Mouse (Mus musculus) cerebellum, adult 2 months (tissue): ENCODE measurements around the gene Rpl7a.

Source experiments
- CTCF ChIP-seq: fragments of 200-500 bp; IDR thresholded peaks from 2 replicates; pipeline ENCODE4 v1.5.1; 2011; ENCODE audit warnings: low read depth, mild to moderate bottlenecking, control low read depth, low read length, moderate library complexity, borderline replicate concordance; ENCODE audit not compliant: insufficient read depth
- POLR2A ChIP-seq: fragments of 200-500 bp; IDR thresholded peaks from 2 replicates; pipeline ENCODE4 v1.6.1; 2011; ENCODE audit warnings: low read length, control low read depth, borderline replicate concordance; ENCODE audit not compliant: insufficient read depth

DNA sequence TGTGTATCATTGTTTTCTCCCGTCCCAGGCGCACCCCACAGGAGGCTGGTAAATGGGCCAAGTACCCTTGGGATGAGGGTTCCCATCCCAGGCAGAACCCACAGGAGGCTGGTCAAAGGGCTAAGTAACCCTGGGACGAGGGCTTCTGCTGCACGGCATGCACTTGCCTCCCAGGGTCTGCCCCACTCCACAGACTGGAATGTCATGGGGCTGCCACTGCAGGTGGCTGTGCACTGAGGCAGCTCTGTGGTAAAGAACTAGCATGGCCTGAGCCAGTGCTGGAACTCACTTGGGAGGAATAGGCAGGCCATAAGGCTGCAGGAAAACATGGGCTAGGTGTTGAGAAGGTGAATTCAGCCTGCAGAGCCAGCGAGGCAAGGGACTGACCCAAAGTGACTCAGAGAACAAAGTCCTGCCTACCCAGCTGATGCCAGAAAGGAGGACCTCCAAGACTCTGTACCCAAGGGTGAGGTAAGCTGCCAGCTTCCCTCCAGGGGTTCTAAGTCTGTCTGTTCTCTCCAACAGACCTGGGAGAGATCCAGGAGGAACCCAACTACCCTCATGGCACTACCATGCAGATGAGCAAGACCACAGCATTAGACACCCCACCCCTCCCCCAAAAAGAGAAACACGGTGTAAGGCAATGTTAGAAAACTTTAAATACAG is 9.8 kb downstream of the Rpl7a start:
- TF ChIP-seq POLR2A (no peak), CTCF (no peak)
